Mouse (Mus musculus): ENCODE measurements around the gene Lax1. TPM values are rescaled to one million over a fixed set of nuclear protein-coding genes. Genes with fewer than 3 reads are reported as not detected.
A peak's percentile ranks its signal among the peaks of the same experiment; 100 is the strongest.

The Lax1 gene
- under 1 TPM in 1 of 2 experiments, not detected in 1; 0.26 TPM for total RNA-seq (2021)
- long read RNA-seq, experiment 1: 0 reads
- long read RNA-seq, experiment 2: 0 reads

- DNase-seq: no peak
Observed at GRCm38 (mm10) chr1:133689897-133690296, at the start of gene Lax1. TSS of gene Lax1 (minus strand) at chr1:133690108.

- DNase-seq: no peak
Observed at GRCm38 (mm10) chr1:133736664-133737063, 46.8 kb upstream of the Lax1 start.

- peak; percentile 44 to 76 for DNase-seq
Observed at GRCm38 (mm10) chr1:133735995-133736652, 46.2 kb upstream of the Lax1 start.

DNA sequence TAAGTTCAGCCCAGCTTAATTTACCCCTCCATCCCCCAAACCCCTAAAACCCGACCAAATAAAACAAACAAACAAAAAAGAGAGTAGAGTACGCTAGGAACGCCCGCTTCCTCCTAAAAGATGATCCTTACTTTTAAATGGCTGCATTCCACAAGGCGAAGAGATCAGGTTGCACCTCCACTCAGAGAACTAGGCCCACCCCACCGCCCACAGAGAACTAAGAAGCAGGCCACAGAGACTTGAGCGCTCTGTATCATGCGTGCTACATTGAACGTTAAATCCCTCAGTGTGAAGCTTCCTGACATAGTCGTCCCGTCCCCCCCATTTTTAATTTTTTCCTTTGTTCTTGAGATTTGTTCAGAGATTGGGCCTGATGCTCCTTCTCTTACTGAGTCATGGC lies 42.9 kb upstream of the Lax1 start:
- no peak for DNase-seq

GRCm38 (mm10) chr1:133728339-133728738 lies 38.4 kb upstream of the Lax1 start:
- no peak for DNase-seq

DNA sequence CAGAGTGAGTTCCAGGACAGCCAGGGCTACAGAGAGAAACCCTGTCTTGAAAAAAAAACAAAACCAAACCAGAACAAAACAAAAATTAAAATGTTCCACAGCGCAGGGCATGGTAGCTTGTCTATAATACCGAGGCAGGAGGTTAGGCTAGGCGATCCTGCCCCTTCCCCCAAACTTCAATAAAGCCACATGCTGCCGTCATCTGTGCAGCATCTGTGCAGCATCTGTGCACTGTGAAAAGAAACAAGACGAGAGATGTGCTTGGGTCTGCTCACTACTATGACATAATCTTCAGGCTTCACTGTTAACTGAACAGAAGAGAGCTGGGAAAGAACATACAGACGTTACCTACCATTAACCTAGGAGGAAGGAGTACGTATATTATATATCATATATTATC lies 30.4 kb upstream of the Lax1 start:
- no peak for DNase-seq

GRCm38 (mm10) chr1:133718786-133719185 lies 28.9 kb upstream of the Lax1 start:
- no peak for DNase-seq

DNA sequence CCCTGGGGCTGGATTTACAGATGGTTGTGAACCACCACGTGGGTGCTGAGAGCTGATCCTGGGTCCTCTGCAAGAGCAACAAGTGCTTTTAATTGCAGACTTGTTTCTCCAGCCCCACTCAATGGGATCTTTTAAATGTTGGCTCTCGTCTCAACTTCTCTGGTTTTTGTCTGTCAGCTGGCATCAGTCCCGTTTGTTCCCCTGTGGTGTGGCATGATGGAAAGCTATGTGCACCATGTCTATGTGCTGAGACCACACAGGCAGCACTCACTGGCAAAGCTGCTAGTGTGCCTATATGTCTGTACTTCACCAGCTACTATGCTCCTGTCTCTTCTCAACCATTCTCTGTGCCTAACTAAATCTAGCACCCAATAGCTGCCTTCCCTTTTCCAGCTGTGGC lies 28.4 kb upstream of the Lax1 start:
- no peak for DNase-seq

DNA sequence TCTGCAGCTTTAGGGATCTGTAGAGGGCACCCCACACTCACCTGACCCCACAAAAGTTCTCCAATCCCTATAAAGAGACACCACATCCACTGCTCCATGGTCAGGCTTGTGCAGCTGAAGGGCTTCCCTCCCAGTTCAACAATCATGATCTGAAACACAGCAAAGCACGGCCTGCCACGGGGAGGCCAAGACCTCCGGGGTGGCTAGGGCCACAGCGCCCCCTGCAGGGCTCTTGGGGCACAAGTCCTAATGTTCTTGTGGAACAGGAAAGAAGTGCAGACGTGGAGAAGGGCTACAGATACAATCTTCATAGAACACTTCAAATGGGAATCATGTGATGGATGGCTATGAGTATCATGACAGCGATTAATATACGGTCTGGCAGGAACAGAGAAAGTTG lies 26.6 kb upstream of the Lax1 start:
- DNase-seq: peak; percentile 40 to 68

DNA sequence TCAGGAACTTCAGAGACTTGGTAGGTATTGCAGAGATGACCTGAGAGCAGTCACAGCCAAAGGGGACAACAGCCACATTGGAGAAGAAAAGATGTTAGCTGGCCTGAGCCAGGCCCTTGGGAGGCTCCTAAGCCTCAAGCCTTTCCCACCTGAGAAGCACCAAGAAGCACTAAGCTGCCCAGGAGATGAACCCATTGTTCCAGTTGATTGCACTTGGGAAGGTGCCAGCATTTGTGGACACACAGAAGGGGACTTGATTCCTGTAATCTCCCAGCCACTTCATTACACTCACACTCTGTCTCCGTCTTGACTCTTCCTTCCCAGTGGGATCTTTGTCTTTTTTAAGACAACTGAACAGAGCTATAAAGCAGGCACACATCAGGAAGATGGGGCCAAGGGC lies 25.3 kb upstream of the Lax1 start:
- no peak for DNase-seq

- DNase-seq: peak in 1 of 2 experiments; percentile 45
Observed at GRCm38 (mm10) chr1:133713009-133713370, 23.1 kb upstream of the Lax1 start.

DNA sequence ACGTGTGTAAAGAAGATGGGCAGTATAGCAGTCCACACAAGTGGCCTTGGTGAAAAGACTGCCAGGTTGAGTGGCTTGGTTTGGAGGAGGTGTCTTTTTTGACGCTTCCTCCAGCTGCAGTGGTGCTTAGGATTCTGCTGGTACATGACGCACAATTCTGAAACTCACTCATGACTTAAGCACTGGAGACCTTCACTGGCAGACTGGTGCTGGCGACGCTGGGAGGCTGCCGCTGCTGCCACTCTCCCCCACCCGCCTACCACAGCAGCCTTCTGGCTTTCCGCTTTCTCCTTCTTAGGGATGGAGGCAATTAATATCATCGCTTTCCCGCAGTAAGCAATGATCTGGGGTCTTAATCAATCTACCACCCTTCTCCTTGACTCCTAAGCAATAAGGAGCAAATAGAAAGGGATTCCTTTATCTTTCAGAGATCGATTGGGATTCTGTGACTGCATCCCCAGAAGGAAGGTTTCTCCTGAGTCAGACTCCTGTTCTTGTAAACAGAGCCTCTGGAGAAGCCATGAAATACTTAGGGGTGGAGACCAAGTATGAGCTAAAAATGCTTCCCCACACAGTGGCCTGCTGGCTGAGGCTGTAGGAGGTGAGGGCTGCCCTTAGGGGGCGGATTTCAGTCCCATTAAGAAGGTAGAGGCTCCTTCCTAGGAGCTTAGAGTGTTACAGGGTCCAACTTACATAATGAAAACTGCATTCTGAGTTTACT lies 22.5 kb upstream of the Lax1 start:
- DNase-seq: peak in 1 of 2 experiments; percentile 4

DNA sequence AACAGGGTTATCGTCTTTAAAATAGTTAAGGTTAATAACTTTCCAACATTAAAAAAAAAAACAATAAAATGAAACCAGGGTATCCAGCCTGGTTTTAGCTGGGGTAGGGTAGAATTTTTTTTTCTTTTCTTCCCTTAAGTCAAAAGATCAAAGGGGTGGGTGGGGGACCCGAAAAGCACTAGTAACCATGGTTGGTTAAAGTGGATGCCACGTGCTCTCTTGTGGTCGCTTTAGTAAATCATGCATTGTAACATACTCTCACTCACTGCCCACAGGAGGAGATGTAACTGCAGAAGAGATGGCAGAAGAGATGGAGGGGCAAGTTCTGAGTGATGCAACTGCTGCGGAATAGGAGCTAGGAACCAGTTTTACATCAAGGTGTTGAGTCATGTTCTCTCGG lies 21.5 kb upstream of the Lax1 start:
- no peak for DNase-seq

DNA sequence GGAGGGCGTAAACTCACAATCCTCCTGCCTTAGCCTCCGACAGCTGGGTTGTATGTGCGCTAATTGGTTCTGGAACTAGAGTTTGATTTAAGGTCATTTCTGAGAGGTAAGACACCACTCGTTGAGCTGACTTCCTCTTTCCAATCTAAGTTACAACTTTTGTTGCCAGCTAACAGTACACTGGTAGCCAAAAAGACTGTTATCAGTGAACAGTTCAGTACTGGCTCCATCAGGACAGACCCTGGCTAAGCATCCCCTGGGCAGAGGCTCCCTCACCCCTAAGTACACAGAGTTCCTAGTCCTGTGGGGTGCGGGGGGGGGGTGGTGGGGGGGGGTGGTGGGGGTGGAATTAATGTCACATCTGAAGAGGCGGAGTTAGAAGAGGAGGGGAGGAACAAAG lies 21.0 kb upstream of the Lax1 start:
- no peak for DNase-seq

- DNase-seq: no peak
Observed at GRCm38 (mm10) chr1:133709292-133709691, 19.4 kb upstream of the Lax1 start.

- DNase-seq: peak in 1 of 2 experiments; percentile 35
Observed at GRCm38 (mm10) chr1:133701824-133702223, 11.9 kb upstream of the Lax1 start.

DNA sequence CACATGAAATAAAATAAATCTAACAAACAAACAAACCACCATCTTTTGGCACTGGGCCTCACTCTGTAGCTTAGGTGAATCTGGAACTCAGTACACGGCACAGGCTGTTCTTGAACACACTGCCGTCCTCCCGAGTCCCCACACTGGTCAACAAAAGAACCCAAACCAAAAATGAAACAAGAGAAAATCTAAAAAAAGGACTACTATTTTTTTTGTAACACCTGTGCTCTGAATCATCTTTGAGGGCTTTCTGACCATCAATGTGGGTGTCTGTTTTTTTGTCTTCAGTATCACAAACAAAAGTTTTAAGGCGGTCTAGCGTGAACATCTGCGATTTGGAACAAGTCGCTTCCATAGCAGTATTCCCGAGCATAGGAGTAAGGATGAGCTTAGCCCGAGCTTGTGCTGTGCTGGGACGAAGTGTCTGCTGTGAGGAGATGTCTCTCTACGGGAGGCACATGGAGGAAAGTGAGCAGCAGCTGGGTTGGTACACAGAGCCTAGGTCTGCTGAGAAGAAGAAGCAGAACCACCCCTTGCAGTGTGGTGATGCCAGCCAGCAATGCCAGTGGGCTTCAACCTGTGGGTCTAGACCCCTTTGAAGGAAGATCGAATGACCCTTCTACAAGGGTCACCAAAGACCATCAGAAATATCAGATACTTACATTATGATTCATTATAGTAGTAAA lies 8.2 kb upstream of the Lax1 start:
- no peak for DNase-seq

DNA sequence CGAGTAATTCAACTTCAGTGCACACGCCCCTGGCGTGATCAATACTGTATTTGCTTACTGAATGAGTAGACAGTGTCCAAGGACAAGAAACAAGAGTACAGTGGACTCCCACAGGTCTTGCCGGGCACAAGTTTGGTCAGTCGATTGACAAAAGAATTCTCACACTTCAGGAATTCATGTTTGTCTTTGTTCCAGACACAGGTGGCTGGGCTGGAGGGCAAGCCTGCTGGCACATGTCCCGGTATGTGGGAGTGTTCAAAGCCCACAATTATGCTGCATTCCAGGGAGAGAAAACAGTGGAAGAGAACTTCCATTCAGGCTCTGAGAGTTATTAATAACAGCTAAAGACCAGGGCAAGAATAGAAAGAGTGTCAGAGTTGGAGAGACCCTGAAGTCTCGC lies 6.0 kb upstream of the Lax1 start:
- DNase-seq: peak; percentile 17 to 27

GRCm38 (mm10) chr1:133694876-133695275 lies 5.0 kb upstream of the Lax1 start:
- DNase-seq: peak; percentile 10 to 23

DNA sequence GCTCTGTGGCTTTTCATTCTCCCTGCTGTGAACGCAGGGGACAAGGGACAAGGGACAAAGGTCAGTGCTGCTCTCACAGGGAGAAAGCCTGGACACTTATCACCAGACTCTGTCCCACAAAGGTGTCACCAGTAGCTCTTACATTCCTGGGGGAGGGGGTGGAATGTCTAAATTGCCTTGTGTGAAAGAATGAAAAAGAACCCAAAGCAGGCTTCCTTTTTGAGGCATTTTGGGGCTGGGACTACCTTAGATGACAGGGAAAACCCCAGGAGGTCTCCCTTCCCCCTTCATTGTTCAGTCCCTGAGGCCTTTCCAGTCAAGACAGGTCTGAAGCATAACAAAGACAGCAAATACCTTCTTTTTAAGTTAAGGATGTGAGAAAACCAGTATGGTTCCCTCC lies 4.4 kb upstream of the Lax1 start:
- no peak for DNase-seq

DNA sequence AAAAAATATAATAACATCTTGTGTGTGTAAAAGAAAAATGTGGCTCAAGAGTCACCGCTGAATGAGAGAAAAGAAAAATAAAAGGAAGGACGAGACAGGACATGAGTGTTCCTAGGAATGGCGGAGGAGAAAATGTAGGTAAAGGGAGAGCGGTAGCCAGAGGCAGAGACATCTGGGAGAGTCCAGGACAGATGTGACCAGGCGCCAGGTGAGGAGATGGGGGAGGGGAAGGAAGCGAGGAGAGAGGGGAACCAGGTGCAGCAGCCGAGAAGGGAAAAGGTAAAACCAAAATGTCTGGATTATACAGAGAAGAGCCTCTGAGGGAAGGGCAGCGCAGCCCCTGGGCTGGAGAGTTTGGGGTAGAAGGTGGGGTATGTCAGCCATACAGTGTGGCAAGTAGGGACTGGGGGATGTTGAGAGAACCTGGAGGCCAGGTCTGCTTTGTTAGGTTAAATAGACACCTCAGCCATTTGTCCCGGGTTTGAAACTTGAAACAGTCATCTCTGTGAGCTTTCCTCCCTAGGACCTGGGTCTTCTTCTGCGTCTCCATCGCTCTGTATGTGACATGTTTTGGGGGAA lies 3.7 kb upstream of the Lax1 start:
- DNase-seq: no peak

DNA sequence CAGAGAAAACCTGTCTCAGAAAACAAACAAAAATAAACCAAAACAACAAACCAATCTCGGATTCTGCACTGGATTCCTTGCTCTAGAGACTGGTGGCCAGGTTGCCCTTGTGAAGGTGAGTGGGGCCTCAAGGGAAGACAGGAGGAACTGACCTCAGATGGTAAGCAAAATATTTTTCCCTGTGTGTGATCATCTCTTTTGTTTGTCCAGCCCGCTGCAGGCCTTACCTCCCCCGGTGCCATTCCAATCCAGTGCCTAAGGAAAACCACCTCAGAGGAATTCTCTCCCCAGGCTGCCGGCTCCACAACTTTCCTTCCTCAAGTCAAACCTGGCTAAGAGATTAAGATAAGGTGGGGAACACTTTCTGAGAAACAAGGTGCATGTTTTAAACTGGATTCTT lies 2.3 kb upstream of the Lax1 start:
- no peak for DNase-seq

GRCm38 (mm10) chr1:133691046-133691445 lies 1.1 kb upstream of the Lax1 start:
- DNase-seq: no peak
